Mouse (Mus musculus) forebrain, embryonic 11.5 days (tissue): ENCODE measurements at regions not wholly inside any gene's neighbourhood (a gene's known extent, or its start where the extent isn't known, plus 50 kb on each side); places are given as distances from the start of the nearest gene placed in this dataset.

Experiments used
- ATAC-seq: fragments of 200-750 bp; cut with Nextera tagmentation; replicated peaks from 2 replicates; pipeline ENCODE4 v1.8.0; 2017; ENCODE audit warnings: moderate TSS enrichment; ENCODE audit not compliant: low FRiP score
- DNase-seq: peaks from one replicate; pipeline ENCODE4 v3.0.0-alpha.2; 2017; ENCODE audit warnings: low spot score
- H3K27ac ChIP-seq: fragments of 300-500 bp; sonication (generic); 2 replicates; pipeline ENCODE4 v1.5.1; 2014; ENCODE audit warnings: low read depth, low read length
- H3K27me3 ChIP-seq: fragments of 300-500 bp; sonication (generic); 2 replicates; pipeline ENCODE4 v1.6.1; 2014; ENCODE audit warnings: mild to moderate bottlenecking, low read length, mixed read lengths; ENCODE audit not compliant: control insufficient read depth, insufficient read depth
- H3K36me3 ChIP-seq: fragments of 300-500 bp; sonication (generic); 2 replicates; pipeline ENCODE4 v1.6.1; 2014; ENCODE audit warnings: mild to moderate bottlenecking, low read length, moderate library complexity, mixed read lengths; ENCODE audit not compliant: control insufficient read depth, insufficient read depth
- H3K4me1 ChIP-seq: fragments of 300-500 bp; sonication (generic); replicated peaks from 2 replicates; pipeline ENCODE4 v1.6.1; 2014; ENCODE audit warnings: low read length, mixed read lengths; ENCODE audit not compliant: control insufficient read depth, insufficient read depth
- H3K4me2 ChIP-seq: fragments of 300-500 bp; sonication (generic); 2 replicates; pipeline ENCODE4 v1.6.1; 2014; ENCODE audit warnings: low read depth, mild to moderate bottlenecking, low read length, moderate library complexity, mixed read lengths; ENCODE audit not compliant: severe bottlenecking
- H3K4me3 ChIP-seq: fragments of 300-500 bp; sonication (generic); 2 replicates; pipeline ENCODE4 v1.5.1; 2014; ENCODE audit warnings: low read depth, low read length
- H3K9ac ChIP-seq: fragments of 300-500 bp; sonication (generic); 2 replicates; pipeline ENCODE4 v1.6.1; 2014; ENCODE audit warnings: low read length
- H3K9me3 ChIP-seq: fragments of 300-500 bp; sonication (generic); 2 replicates; pipeline ENCODE4 v1.6.1; 2016; ENCODE audit warnings: low read length, mixed read lengths; ENCODE audit not compliant: control insufficient read depth
- WGBS: fragments of 180-500 bp; shearing (Covaris S2); extraction: QIAGEN DNeasy Blood & Tissue Kit; methylation state at CpG from one replicate; pipeline ENCODE4 v1.1.7; 2014; 5-methylcytosine and 5-hydroxymethylcytosine counted together

DNA sequence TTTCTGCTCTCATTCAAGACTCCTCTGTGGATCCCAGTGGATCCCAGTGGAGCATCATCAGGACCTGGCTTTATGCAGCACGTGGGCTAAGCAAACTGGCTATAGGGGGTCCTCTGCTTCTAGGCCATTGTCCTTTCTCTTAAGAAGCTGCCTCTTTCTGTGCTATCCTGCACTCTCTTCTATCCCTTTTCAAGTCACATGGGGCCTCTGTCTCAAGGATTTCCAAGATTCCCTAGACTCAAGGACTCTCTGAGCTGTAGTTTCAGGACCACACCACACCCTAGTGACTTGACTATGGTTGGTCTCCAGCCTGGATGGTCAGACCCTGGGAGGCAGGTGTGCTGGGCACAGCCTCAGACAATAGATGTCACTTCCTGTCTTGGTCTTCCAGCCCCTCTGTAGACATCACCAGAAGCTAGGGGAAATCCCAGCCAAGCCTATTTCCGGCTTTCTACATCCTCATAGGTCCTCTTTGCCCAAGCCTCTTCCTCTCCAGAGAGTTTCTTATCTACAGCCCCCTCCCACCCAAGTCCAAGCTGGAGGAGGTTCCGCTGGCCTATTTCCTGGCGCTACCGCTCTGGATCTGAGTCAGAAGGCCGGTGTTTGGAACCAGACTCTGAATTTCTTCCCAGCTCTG, 78.6 kb upstream of the Mef2a start:
- ATAC-seq (no peak), DNase-seq (no peak)
- Histone ChIP-seq H3K4me2 (no peak overlapping the region), H3K27me3 (no peaks in the 10 kb centered on the region), H3K27ac (no peak overlapping the region), H3K36me3 (no peaks in the 10 kb centered on the region), H3K9ac (no peak overlapping the region), H3K9me3 (no peaks in the 10 kb centered on the region), H3K4me1 (no peaks in the 10 kb centered on the region), H3K4me3 (no peak overlapping the region)
- 82% methylated on average over 6 of the region's 6 CpGs for WGBS

DNA sequence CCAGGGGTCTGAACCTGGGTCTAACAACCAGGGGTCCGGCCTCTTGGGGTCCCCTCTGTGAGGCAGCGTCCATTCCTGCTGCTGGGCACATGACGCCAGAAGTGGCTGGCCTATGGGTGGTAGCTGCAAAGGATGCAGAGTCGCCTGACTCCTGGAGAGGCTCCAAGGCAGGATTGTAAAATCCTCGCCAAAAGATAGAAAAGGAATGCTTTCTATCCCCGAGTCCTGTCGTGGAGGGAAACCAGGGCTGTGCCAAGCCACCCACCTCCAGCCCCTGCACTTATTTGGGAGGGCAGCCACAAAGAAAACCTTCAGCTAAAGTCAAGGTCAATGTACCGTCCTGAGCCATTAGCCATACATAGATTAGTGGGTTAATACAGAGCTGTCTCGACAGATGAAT, 73.9 kb upstream of the Mef2a start:
- H3K9me3 ChIP-seq = no peaks in the 10 kb centered on the region
- WGBS = 80% methylated on average over 9 of the region's 9 CpGs
- no peak overlapping the region for H3K9ac ChIP-seq
- H3K27ac ChIP-seq = no peak overlapping the region
- H3K27me3 ChIP-seq = no peaks in the 10 kb centered on the region
- H3K36me3 ChIP-seq = no peaks in the 10 kb centered on the region
- ATAC-seq (no peak), DNase-seq (no peak)
- no peak overlapping the region for H3K4me2 ChIP-seq
- peaks cover 8% of the 10 kb centered on the region; the same call in 1 of the 2 replicates for H3K4me1 ChIP-seq
- H3K4me3 ChIP-seq = no peak overlapping the region

DNA sequence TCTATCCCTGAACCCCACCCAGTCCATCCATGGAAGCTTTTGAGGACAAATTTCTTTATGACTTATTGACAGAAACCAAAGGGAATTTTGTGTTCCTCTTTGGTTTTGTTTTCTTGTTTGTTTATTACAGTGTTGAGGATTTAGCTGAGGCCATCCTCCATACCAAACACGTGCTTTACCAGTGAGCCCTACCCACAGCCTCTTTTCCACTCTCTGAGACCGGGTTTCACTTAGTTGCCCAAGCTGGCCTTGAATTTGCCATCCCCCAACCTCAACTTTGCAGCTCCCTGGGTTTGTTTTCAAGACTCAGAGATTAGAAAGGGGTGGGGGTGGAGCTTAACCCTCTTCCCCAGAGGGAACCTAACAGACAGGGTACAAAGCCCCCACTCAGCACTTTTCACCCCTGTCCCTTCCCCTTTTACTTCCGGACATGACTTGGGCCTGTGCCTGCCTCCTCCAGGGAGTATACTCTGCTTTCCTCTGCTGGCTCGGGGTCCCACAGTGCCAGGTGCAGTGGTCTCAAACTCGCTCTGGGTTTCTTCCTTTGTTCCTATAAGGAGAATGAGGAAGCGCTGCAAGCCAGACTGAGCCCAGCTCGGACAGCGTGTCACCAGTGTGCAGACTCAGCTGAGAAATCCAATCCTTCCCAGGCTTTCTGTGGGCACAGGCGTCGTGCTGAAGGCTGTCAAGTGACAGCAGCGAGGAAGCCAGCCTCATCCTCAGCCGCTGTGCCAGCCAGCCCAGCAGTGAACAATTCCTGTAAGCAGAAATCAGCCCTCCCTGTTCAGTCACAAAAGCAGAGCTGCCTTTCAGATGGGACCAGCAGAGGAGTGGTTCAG, 72.8 kb upstream of the Mef2a start:
- ATAC-seq (0 out of 2 replicates have a peak, but pooled peaks have one; percentile 42), DNase-seq (no peak)
- 19% methylated on average over 12 of the region's 12 CpGs for WGBS
- peaks cover 8% of the 10 kb centered on the region; the same call in 1 of the 2 replicates for H3K4me1 ChIP-seq
- H3K4me2 ChIP-seq = peak overlapping the region; percentile 9; the same call in 1 of the 2 replicates
- no peaks in the 10 kb centered on the region for H3K9me3 ChIP-seq
- peak overlapping the region; percentile 48 for H3K9ac ChIP-seq
- H3K27ac ChIP-seq = no peak overlapping the region
- H3K4me3 ChIP-seq = no peak overlapping the region
- H3K27me3 ChIP-seq = no peaks in the 10 kb centered on the region
- H3K36me3 ChIP-seq = no peaks in the 10 kb centered on the region

DNA sequence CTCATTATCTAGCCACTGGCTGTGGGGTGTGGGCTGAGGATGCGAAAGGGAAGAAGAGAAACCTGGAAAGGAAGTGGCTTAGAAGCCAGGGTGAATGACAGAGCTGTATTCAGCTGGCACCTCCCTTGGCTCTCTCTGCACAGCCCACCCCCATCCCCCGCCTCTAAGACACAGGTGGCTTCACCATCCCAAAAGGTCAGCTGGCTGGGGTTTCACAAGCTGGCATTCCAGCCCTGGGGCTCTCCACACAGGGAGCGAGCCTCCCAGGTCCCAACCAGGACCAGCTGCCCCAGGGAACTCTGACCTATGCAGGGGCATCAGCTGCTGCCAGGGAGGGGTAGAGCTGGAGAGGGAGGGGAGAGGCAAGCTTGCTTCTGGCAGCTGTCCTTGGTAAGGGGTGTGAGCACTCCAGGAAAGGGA, 71.9 kb upstream of the Mef2a start:
- Histone ChIP-seq H3K9me3 (no peaks in the 10 kb centered on the region), H3K36me3 (no peaks in the 10 kb centered on the region), H3K27ac (no peak overlapping the region), H3K9ac (no peak overlapping the region), H3K4me2 (no peak overlapping the region), H3K27me3 (no peaks in the 10 kb centered on the region), H3K4me3 (no peak overlapping the region), H3K4me1 (peaks cover 8% of the 10 kb centered on the region; the same call in 1 of the 2 replicates)
- 71% methylated on average over 3 of the region's 3 CpGs for WGBS
- ATAC-seq = no peak; the same call in 1 of the 2 replicates
- no peak for DNase-seq

DNA sequence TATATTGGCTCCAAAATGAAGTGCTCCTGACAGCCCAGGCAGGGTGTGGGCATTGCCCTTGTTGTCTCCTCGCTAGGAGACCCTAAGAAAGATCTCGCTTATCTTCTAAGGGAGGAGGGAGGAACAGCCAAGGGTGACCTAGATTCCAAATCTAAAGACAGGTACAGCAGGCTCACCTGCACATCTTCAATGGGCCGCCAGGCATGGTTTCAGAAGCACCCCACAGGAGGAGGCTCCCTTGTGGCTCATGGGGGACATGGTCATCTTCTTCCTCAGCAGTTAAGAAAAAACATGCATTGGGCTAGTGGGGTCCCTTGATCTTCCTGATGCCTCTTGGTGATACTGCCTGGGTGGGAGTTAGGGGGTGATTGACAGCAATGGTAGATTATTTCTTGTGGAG, 71.0 kb upstream of the Mef2a start:
- WGBS = 86% methylated on average over 3 of the region's 3 CpGs
- ATAC-seq = no peak
- no peak for DNase-seq
- Histone ChIP-seq H3K9ac (no peak overlapping the region), H3K9me3 (no peaks in the 10 kb centered on the region), H3K27ac (no peak overlapping the region), H3K36me3 (no peaks in the 10 kb centered on the region), H3K27me3 (no peaks in the 10 kb centered on the region), H3K4me1 (peaks cover 8% of the 10 kb centered on the region; the same call in 1 of the 2 replicates), H3K4me3 (no peak overlapping the region), H3K4me2 (no peak overlapping the region)

DNA sequence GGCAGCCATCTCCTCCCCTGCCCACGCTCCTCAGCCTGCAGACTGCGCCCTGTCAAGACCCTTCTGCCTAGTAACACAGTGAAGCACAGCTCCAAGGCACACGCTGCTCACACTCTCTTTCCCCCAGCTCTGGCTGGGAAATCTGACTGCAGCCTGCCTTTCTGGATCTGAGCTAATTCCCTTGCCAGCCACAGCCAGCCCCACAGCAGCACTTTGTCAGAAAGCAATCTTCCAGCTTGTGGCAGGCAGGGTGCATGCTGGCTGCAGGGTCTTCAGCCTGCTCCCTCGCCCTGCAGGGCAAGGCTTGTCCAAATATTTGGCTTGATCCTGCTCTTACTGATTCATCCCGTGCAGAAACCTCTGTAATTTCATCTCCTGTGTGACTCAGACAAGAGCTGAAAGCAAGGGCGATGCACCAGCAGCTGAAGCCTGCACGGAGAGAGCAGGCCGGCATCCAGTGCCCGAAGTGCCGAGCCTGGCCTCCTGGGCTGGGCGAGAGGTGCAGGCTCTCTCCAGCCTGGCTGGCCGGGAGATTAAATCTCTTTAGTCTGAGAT, 70.4 kb upstream of the Mef2a start:
- no peak for ATAC-seq

DNA sequence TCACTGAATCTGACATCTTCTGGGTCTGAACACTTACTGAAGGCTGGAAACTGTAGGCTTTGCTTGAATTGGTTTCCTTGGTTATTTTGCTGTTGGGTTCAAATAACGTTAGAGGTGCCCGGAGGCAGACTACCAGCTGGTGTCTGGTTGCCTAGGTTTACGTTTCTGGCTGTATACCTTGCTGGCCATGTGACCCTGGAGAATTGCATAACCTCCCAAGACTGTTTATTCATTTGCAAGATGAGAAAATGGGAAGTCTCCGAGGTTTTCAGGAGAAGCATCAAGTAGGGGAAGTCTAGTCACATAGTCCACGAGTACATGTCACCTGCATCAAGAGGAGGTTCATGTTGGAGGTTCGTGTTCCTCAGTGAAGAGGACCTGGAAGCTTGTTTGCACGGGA, 69.6 kb upstream of the Mef2a start:
- Histone ChIP-seq H3K9ac (no peak overlapping the region), H3K4me1 (peaks cover 8% of the 10 kb centered on the region; the same call in 1 of the 2 replicates), H3K27ac (no peak overlapping the region), H3K9me3 (no peaks in the 10 kb centered on the region), H3K4me3 (no peak overlapping the region), H3K36me3 (no peaks in the 10 kb centered on the region), H3K4me2 (no peak overlapping the region), H3K27me3 (no peaks in the 10 kb centered on the region)
- no peak for ATAC-seq
- DNase-seq = no peak
- WGBS = 86% methylated on average over 7 of the region's 7 CpGs

More for the DNA sequence above, 70.4 kb upstream of the Mef2a start:
- Histone ChIP-seq H3K9me3 (no peaks in the 10 kb centered on the region), H3K4me1 (peaks cover 8% of the 10 kb centered on the region; the same call in 1 of the 2 replicates), H3K36me3 (no peaks in the 10 kb centered on the region), H3K27ac (no peak overlapping the region), H3K4me3 (no peak overlapping the region), H3K4me2 (no peak overlapping the region), H3K9ac (peak overlapping the region; percentile 20; the same call in 1 of the 2 replicates), H3K27me3 (no peaks in the 10 kb centered on the region)
- no peak for DNase-seq
- 44% methylated on average over 12 of the region's 12 CpGs for WGBS

DNA sequence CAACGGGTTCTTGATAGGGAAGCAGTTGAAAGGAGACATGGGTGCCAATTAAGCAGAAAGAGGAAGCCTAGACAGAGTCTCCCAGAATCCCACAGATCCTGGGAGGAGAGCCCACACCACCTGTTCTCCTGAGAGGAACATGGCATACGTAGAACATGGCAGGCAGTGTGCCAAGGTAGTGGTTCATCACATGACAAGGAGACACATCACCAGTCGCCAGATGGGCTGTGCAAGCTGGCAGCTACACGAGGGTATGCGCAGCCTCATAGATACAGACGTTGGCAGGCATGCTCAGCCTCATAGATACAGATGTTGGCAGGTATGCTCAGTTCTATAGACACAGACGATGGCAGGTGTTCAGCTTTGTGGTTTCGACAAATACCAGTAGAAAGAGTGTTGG, 68.1 kb upstream of the Mef2a start:
- no peaks in the 10 kb centered on the region for H3K9me3 ChIP-seq
- DNase-seq (no peak), ATAC-seq (no peak)
- WGBS = 94% methylated on average over 8 of the region's 8 CpGs
- no peak overlapping the region for H3K4me2 ChIP-seq
- peaks cover 7% of the 10 kb centered on the region; the same call in 1 of the 2 replicates for H3K4me1 ChIP-seq
- H3K9ac ChIP-seq = no peak overlapping the region
- H3K27me3 ChIP-seq = no peaks in the 10 kb centered on the region
- H3K27ac ChIP-seq = no peak overlapping the region
- H3K36me3 ChIP-seq = no peaks in the 10 kb centered on the region
- no peak overlapping the region for H3K4me3 ChIP-seq
